Mouse (Mus musculus): ENCODE results near the gene Pet2.

DNA sequence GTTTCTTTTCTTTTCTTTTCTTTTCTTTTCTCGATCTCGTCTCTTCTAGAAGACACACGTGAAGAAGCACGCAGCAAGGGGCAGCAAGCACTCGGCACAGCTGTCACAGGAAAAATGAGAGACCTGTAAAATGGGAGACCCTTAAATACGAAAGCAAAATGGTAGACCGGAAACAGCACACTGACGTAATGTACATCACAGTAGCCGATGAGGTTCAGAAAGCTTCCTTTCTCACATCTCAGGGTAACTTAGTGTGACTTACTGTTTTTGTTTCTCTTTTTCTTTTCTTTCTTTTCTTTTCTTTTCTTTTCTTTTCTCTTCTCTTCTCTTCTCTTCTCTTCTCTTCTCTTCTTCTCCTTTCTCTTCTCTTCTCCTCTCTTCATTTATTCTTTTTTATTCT, at the start of gene Pet2:
- TF ChIP-seq POLR2A (IDR thresholded peaks at IDR 0.05; ENCODE audit: insufficient read depth, low read length) (no peak), CTCF (IDR thresholded peaks at IDR 0.05; ENCODE audit: low read depth, low read length) (no peak)
